Mouse (Mus musculus) midbrain, embryonic 10.5 days (tissue): ENCODE results near the gene Zfp704. TPM values are rescaled to one million over a fixed set of nuclear protein-coding genes. Genes with fewer than 3 reads are reported as not detected.

Source experiments
- DNase-seq: peaks from one replicate; pipeline ENCODE4 v3.0.0-alpha.2; 2017; ENCODE audit warnings: low spot score
- H3K27ac ChIP-seq: fragments of 300-500 bp; sonication (generic); replicated peaks from 2 replicates; pipeline ENCODE4 v1.5.1; 2016; ENCODE audit warnings: mild to moderate bottlenecking
- H3K27me3 ChIP-seq: fragments of 300-500 bp; sonication (generic); 2 replicates; pipeline ENCODE4 v1.6.1; 2016; ENCODE audit warnings: low read depth, mild to moderate bottlenecking; ENCODE audit not compliant: poor library complexity, severe bottlenecking
- H3K36me3 ChIP-seq: fragments of 300-500 bp; sonication (generic); 2 replicates; pipeline ENCODE4 v1.6.1; 2016; ENCODE audit warnings: mild to moderate bottlenecking, moderate library complexity
- H3K4me1 ChIP-seq: fragments of 300-500 bp; sonication (generic); 2 replicates; pipeline ENCODE4 v1.6.1; 2016
- H3K4me3 ChIP-seq: fragments of 300-500 bp; sonication (generic); 2 replicates; pipeline ENCODE4 v1.5.1; 2016; ENCODE audit warnings: mild to moderate bottlenecking, moderate library complexity
- H3K9me3 ChIP-seq: fragments of 300-500 bp; sonication (generic); replicated peaks from 2 replicates; pipeline ENCODE4 v1.6.1; 2016; ENCODE audit warnings: mild to moderate bottlenecking
- whole genome bisulfite sequencing: fragments of 180-500 bp; shearing (Covaris S2); methylation state at CpG from one replicate; pipeline ENCODE4 v1.1.7; 2016; 5-methylcytosine and 5-hydroxymethylcytosine counted together
- polyA plus RNA-seq: library from polyadenylated mRNA; unstranded; fragments of >200 nt; fragmentation: Nextera tagmentation; extraction: Ambion mirVana; gene quantifications from 2 replicates; pipeline ENCODE4 v1.2.1, GENCODE M21; 2016

Zfp704 gene
- polyA plus RNA-seq, 1 experiment from 2014 or later = 5.0 TPM

DNA sequence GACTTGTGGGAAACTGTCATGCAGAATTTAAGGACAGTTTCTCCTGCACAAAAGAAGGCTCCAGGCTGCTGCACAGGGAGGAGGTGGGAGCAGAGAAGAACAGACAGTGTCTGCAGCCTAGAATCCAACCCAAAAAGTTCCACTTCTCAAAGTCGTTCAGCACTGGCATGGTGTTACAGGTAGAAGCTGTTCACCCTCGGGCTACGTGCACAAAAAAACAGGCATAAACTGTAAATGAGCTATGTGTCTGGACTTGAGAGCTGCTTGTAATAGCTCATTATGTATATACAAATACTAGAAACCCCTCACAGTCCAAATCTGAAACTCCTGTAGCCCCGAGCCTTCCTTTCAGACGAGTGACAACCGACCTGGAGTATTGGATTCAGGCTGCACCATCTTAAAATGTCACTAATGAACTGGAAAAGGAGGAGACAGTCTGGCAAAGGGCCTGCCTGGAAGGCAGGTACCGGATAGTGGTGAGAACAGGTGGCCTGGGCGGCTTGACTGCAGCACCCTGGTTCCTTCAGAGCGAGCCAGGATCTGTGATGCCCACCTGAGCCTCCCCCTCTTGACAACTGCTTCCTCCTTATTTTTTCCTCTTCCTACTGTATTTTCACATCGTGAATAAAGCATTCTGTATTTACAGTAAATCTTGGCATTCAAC, 41.2 kb downstream of the Zfp704 start:
- Histone ChIP-seq H3K27me3 (no peaks in the 10 kb centered on the region), H3K27ac (no peak overlapping the region), H3K9me3 (no peaks in the 10 kb centered on the region; the same call in 1 of the 2 replicates), H3K36me3 (no peaks in the 10 kb centered on the region), H3K4me1 (peaks cover 18% of the 10 kb centered on the region), H3K4me3 (no peak overlapping the region)
- 86% methylated on average over 10 of the region's 10 CpGs for WGBS
- no peak for DNase-seq

GRCm38 (mm10) chr3:9567948-9568347, 41.9 kb downstream of the Zfp704 start:
- Histone ChIP-seq H3K4me3 (no peak overlapping the region), H3K27ac (no peak overlapping the region), H3K4me1 (peaks cover 18% of the 10 kb centered on the region), H3K27me3 (no peaks in the 10 kb centered on the region), H3K9me3 (no peaks in the 10 kb centered on the region; the same call in 1 of the 2 replicates), H3K36me3 (no peaks in the 10 kb centered on the region)
- 68% methylated on average over 8 of the region's 8 CpGs for WGBS
- no peak for DNase-seq

DNA sequence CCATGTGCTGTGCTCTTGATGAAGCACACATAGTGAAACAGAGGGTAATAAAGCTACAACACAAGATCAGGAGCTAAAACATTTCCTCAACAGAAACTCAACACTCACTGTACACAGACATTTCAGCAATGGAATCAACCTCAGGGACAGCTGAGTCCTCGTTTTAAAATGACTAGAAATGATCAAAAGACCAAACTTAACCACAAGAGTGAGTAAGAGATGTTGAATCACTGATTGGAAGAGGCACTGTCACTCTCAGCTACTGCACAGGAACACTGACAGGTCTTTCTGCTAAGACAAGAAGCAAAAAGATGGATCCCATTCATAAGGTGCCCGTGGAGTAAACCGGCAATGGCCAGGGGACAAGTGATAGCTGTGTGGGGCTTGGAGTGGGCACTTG, 43.1 kb downstream of the Zfp704 start:
- Histone ChIP-seq H3K4me1 (peaks cover 18% of the 10 kb centered on the region), H3K9me3 (no peaks in the 10 kb centered on the region; the same call in 1 of the 2 replicates), H3K27ac (no peak overlapping the region), H3K36me3 (no peaks in the 10 kb centered on the region), H3K4me3 (no peak overlapping the region), H3K27me3 (no peaks in the 10 kb centered on the region)
- WGBS = 87% methylated on average over 3 of the region's 3 CpGs
- no peak for DNase-seq

- Histone ChIP-seq H3K27ac (no peak overlapping the region), H3K9me3 (no peaks in the 10 kb centered on the region), H3K27me3 (no peaks in the 10 kb centered on the region), H3K4me3 (no peak overlapping the region), H3K4me1 (peaks cover 14% of the 10 kb centered on the region), H3K36me3 (0 out of 2 replicates have a peak, but pooled peaks cover 4% of the 10 kb centered on the region)
- DNase-seq = no peak
- WGBS = 89% methylated on average over 7 of the region's 7 CpGs
Measured at GRCm38 (mm10) chr3:9563562-9563961, 46.3 kb downstream of the Zfp704 start.

GRCm38 (mm10) chr3:9562649-9563328, 47.1 kb downstream of the Zfp704 start:
- Histone ChIP-seq H3K27me3 (no peaks in the 10 kb centered on the region), H3K27ac (no peak overlapping the region), H3K36me3 (0 out of 2 replicates have a peak, but pooled peaks cover 4% of the 10 kb centered on the region), H3K9me3 (no peaks in the 10 kb centered on the region), H3K4me3 (no peak overlapping the region), H3K4me1 (peaks cover 6% of the 10 kb centered on the region)
- 94% methylated on average over 11 of the region's 11 CpGs for WGBS
- no peak for DNase-seq

DNA sequence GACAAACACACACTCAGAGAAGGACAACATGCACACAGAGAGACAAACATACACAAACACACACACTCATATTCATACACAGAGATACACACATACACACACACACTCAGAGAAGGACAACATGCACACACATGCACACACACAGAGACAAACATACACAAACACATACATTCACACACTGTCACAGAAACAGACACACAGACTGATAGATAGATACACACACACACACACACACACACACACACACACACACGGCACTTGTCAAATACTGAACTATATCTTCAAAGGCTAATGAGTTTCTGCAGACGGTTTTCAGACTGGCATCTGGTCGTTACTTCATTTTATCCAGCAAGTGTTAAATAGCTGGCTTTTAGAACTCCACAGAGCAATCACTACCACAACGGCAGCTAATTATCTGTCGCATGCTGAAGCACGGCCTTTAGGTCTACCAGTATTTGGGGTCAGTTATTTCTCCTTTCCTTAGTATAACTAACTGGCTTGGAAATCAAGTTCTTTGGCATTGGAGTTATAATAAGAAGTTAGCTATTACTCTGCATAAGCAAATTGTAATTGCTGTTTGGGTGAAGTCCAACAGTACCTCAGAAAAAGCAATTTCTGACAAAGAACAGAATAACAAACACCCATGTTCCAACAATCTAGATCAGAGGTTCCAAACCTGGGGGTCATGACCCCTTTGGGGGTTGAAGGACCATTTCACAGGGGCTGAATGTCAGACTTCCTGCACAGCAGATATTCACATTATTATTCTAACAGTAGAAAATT, 51.9 kb downstream of the Zfp704 start:
- DNase-seq = no peak
- no peaks in the 10 kb centered on the region for H3K4me1 ChIP-seq
- H3K9me3 ChIP-seq = no peaks in the 10 kb centered on the region
- WGBS = 90% methylated on average over 6 of the region's 6 CpGs
- 0 out of 2 replicates have a peak, but pooled peaks cover 4% of the 10 kb centered on the region for H3K36me3 ChIP-seq
- no peak overlapping the region for H3K4me3 ChIP-seq
- H3K27ac ChIP-seq = no peak overlapping the region
- no peaks in the 10 kb centered on the region for H3K27me3 ChIP-seq

- Histone ChIP-seq H3K27me3 (no peaks in the 10 kb centered on the region), H3K4me1 (peaks cover 7% of the 10 kb centered on the region; the same call in 1 of the 2 replicates), H3K27ac (no peak overlapping the region), H3K36me3 (0 out of 2 replicates have a peak, but pooled peaks cover 4% of the 10 kb centered on the region), H3K9me3 (no peaks in the 10 kb centered on the region), H3K4me3 (no peak overlapping the region)
- DNase-seq = no peak
- 73% methylated on average over 5 of the region's 5 CpGs for WGBS
Measured at GRCm38 (mm10) chr3:9556137-9556536, 53.7 kb downstream of the Zfp704 start.

GRCm38 (mm10) chr3:9554916-9555315, 55.0 kb downstream of the Zfp704 start:
- DNase-seq = no peak
- Histone ChIP-seq H3K4me1 (peaks cover 7% of the 10 kb centered on the region; the same call in 1 of the 2 replicates), H3K27ac (no peak overlapping the region), H3K27me3 (no peaks in the 10 kb centered on the region), H3K36me3 (no peaks in the 10 kb centered on the region), H3K4me3 (no peak overlapping the region), H3K9me3 (no peaks in the 10 kb centered on the region)
- WGBS = 94% methylated on average over 6 of the region's 6 CpGs

DNA sequence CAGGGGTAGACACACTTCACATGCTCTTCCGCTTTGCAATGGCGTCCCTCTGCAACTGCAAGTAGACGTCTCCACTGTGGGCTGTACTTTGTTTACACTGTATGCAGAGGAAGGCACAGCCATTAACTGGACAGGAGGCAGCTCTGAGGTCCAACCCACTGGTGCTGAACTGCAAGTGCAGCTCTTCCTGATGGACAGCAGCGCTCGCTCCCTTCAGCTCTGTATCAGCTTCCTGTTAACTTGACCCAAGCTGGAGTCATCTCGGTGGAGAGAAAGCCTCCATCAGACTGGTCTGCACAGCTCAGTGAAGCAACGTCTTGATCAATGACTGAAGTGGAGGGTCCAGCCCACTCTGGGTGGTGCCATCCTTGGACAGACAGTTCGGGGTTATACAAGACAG, 57.6 kb downstream of the Zfp704 start:
- Histone ChIP-seq H3K4me3 (no peak overlapping the region), H3K4me1 (peaks cover 17% of the 10 kb centered on the region), H3K27me3 (no peaks in the 10 kb centered on the region), H3K27ac (no peak overlapping the region), H3K36me3 (no peaks in the 10 kb centered on the region), H3K9me3 (no peaks in the 10 kb centered on the region)
- no peak for DNase-seq
- WGBS = 77% methylated on average over 8 of the region's 8 CpGs

- Histone ChIP-seq H3K36me3 (no peaks in the 10 kb centered on the region), H3K9me3 (no peaks in the 10 kb centered on the region), H3K27me3 (no peaks in the 10 kb centered on the region), H3K4me3 (no peak overlapping the region), H3K27ac (no peak overlapping the region), H3K4me1 (peaks cover 31% of the 10 kb centered on the region)
- WGBS = 88% methylated on average over 1 of the region's 1 CpGs
- no peak for DNase-seq
Measured at GRCm38 (mm10) chr3:9550930-9551329, 59.0 kb downstream of the Zfp704 start.

- no peaks in the 10 kb centered on the region for H3K27me3 ChIP-seq
- no peaks in the 10 kb centered on the region for H3K36me3 ChIP-seq
- H3K4me3 ChIP-seq = no peak overlapping the region
- no peak overlapping the region for H3K27ac ChIP-seq
- WGBS = 89% methylated on average over 5 of the region's 5 CpGs
- no peak for DNase-seq
- peaks cover 38% of the 10 kb centered on the region for H3K4me1 ChIP-seq
- H3K9me3 ChIP-seq = no peaks in the 10 kb centered on the region
Measured at GRCm38 (mm10) chr3:9549815-9550214, 60.1 kb downstream of the Zfp704 start.

DNA sequence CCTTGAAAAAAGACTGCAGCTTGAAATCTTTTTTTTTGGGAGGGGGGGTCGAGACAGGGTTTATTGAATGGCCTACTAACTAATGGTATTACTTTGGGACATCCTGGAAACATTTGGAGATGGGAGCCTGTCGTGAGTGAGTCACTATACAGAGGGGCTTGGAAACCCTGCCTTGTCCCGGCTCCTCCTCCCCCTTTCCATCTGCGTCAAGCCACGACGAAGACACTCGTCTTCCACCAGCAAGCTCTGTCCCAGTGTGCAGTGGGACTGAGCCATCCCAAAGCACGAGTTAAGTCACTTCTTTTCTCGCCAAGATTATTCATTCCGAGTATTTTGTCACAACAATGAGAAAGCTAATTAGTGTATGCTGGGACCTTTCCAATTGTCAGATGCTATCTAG, 61.7 kb downstream of the Zfp704 start:
- 67% methylated on average over 10 of the region's 10 CpGs for WGBS
- no peaks in the 10 kb centered on the region for H3K36me3 ChIP-seq
- H3K4me1 ChIP-seq = peaks cover 51% of the 10 kb centered on the region
- no peak overlapping the region for H3K27ac ChIP-seq
- H3K27me3 ChIP-seq = no peaks in the 10 kb centered on the region
- no peaks in the 10 kb centered on the region for H3K9me3 ChIP-seq
- DNase-seq = no peak
- no peak overlapping the region for H3K4me3 ChIP-seq
